Mouse (Mus musculus) stomach, embryonic 16.5 days (tissue): ENCODE measurements around the gene Pid1. TPM values are rescaled to one million over a fixed set of nuclear protein-coding genes. Genes with fewer than 3 reads are reported as not detected.
A peak's percentile ranks its signal among the peaks of the same experiment; 100 is the strongest.

Experiments
- ATAC-seq: fragments of 200-750 bp; cut with Nextera tagmentation; 2 replicates; pipeline ENCODE4 v1.8.0; 2017; ENCODE audit warnings: moderate number of reproducible peaks, moderate TSS enrichment; ENCODE audit not compliant: insufficient read depth, low FRiP score
- H3K27ac ChIP-seq: fragments of 300-500 bp; sonication (generic); 2 replicates; pipeline ENCODE4 v1.5.1; 2014; ENCODE audit warnings: low read length
- H3K27me3 ChIP-seq: fragments of 300-500 bp; sonication (generic); 2 replicates; pipeline ENCODE4 v1.6.1; 2014; ENCODE audit warnings: low read length, control low read depth, mixed read lengths; ENCODE audit not compliant: control insufficient read depth, insufficient read depth
- H3K36me3 ChIP-seq: fragments of 300-500 bp; sonication (generic); 2 replicates; pipeline ENCODE4 v1.6.1; 2014; ENCODE audit warnings: low read length; ENCODE audit not compliant: control insufficient read depth, insufficient read depth
- H3K4me1 ChIP-seq: fragments of 300-500 bp; sonication (generic); 2 replicates; pipeline ENCODE4 v1.6.1; 2014; ENCODE audit warnings: low read length, control low read depth, mixed read lengths; ENCODE audit not compliant: control insufficient read depth, insufficient read depth
- H3K4me2 ChIP-seq: fragments of 300-500 bp; sonication (generic); 2 replicates; pipeline ENCODE4 v1.6.1; 2014; ENCODE audit warnings: low read depth, low read length, mixed read lengths
- H3K4me3 ChIP-seq: fragments of 300-500 bp; sonication (generic); replicated peaks from 2 replicates; pipeline ENCODE4 v1.5.1; 2014; ENCODE audit warnings: mild to moderate bottlenecking, low read length
- H3K9ac ChIP-seq: fragments of 300-500 bp; sonication (generic); 2 replicates; pipeline ENCODE4 v1.6.1; 2014; ENCODE audit warnings: low read length
- H3K9me3 ChIP-seq: fragments of 300-500 bp; sonication (generic); replicated peaks from 2 replicates; pipeline ENCODE4 v1.6.1; 2016; ENCODE audit warnings: low read length, control low read depth; ENCODE audit not compliant: control insufficient read depth
- WGBS: fragments of 180-500 bp; shearing (Covaris S2); extraction: QIAGEN DNeasy Blood & Tissue Kit; methylation state at CpG from one replicate; pipeline ENCODE4 v1.1.7; 2014; 5-methylcytosine and 5-hydroxymethylcytosine counted together
- polyA plus RNA-seq: library from polyadenylated mRNA; unstranded; fragments of >200 nt; fragmentation: Nextera tagmentation; extraction: Ambion mirVana; gene quantifications from 2 replicates; pipeline ENCODE4 v1.2.1, GENCODE M21; 2015

Gene Pid1
- polyA plus RNA-seq, result 21.9 and 23.3 TPM in 2 replicates

GRCm38 (mm10) chr1:84363967-84364366, at the start of gene Pid1:
Gene Pid1 (minus strand): TSS chr1:84364180.
- Histone ChIP-seq H3K27ac (no peak within 1 kb of the TSS), H3K4me2 (no peak within 1 kb of the TSS), H3K4me1 (no peaks in the 10 kb centered on the region), H3K9me3 (no peaks in the 10 kb centered on the region), H3K36me3 (no peaks in the 10 kb centered on the region), H3K27me3 (no peaks in the 10 kb centered on the region), H3K9ac (no peak within 1 kb of the TSS), H3K4me3 (no peak within 1 kb of the TSS)
- WGBS, result 85% methylated on average over 8 of the region's 8 CpGs
- no peak for ATAC-seq

GRCm38 (mm10) chr1:84409514-84409913, 45.5 kb upstream of the Pid1 start:
- no peaks in the 10 kb centered on the region for H3K36me3 ChIP-seq
- 66% methylated on average over 2 of the region's 2 CpGs for WGBS
- ATAC-seq, result no peak

DNA sequence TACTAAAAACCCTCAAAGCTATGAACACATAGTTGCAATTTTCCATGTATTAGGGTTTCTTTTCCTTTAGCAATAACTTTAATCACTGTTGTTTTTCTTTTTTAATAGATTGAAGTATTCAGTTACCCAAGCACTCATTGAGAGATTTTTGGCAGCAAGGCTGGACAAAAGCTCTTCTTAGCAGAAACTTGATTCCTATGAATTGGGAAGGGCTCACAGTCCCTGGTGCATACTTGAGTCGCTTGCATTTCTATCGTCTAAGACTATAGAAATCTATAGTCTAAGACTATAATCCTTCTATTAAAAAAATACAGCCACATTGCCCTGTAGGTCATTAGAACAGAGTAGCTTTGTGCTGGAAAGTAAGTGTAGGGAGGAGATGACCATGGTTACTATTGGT, 44.9 kb upstream of the Pid1 start:
- Histone ChIP-seq H3K9me3 (no peaks in the 10 kb centered on the region), H3K4me3 (no peak overlapping the region), H3K4me1 (no peaks in the 10 kb centered on the region), H3K4me2 (no peak overlapping the region), H3K9ac (no peak overlapping the region), H3K36me3 (no peaks in the 10 kb centered on the region), H3K27ac (no peak overlapping the region), H3K27me3 (no peaks in the 10 kb centered on the region)
- WGBS, result 59% methylated on average over 2 of the region's 2 CpGs
- ATAC-seq, result no peak

More at GRCm38 (mm10) chr1:84409514-84409913, 45.5 kb upstream of the Pid1 start:
- Histone ChIP-seq H3K27ac (no peak overlapping the region), H3K9me3 (no peaks in the 10 kb centered on the region), H3K4me3 (no peak overlapping the region), H3K4me1 (no peaks in the 10 kb centered on the region), H3K9ac (no peak overlapping the region), H3K27me3 (no peaks in the 10 kb centered on the region), H3K4me2 (no peak overlapping the region)

- H3K9ac ChIP-seq, result no peak overlapping the region
- no peak overlapping the region for H3K4me3 ChIP-seq
- H3K4me1 ChIP-seq, result no peaks in the 10 kb centered on the region
- H3K36me3 ChIP-seq, result no peaks in the 10 kb centered on the region
- no peak for ATAC-seq
- 65% methylated on average over 4 of the region's 4 CpGs for WGBS
- no peaks in the 10 kb centered on the region for H3K27me3 ChIP-seq
- H3K27ac ChIP-seq, result no peak overlapping the region
- H3K4me2 ChIP-seq, result no peak overlapping the region
- H3K9me3 ChIP-seq, result no peaks in the 10 kb centered on the region
These were observed 42.9 kb upstream of the Pid1 start for GRCm38 (mm10) chr1:84406891-84407290.

- no peak for ATAC-seq
- no peaks in the 10 kb centered on the region for H3K4me1 ChIP-seq
- no peak overlapping the region for H3K4me2 ChIP-seq
- no peaks in the 10 kb centered on the region for H3K9me3 ChIP-seq
- H3K36me3 ChIP-seq, result no peaks in the 10 kb centered on the region
- H3K9ac ChIP-seq, result no peak overlapping the region
- no peaks in the 10 kb centered on the region for H3K27me3 ChIP-seq
- whole genome bisulfite sequencing, result 81% methylated on average over 5 of the region's 5 CpGs
- H3K4me3 ChIP-seq, result no peak overlapping the region
- H3K27ac ChIP-seq, result no peak overlapping the region
These were observed 41.7 kb upstream of the Pid1 start for GRCm38 (mm10) chr1:84405551-84406290.

GRCm38 (mm10) chr1:84404880-84405279, 40.9 kb upstream of the Pid1 start:
- peak; percentile 10; the same call in 1 of the 2 replicates for ATAC-seq
- Histone ChIP-seq H3K4me2 (no peak overlapping the region), H3K27ac (no peak overlapping the region), H3K4me3 (no peak overlapping the region), H3K27me3 (no peaks in the 10 kb centered on the region), H3K9ac (no peak overlapping the region), H3K9me3 (no peaks in the 10 kb centered on the region), H3K36me3 (no peaks in the 10 kb centered on the region), H3K4me1 (no peaks in the 10 kb centered on the region)
- 49% methylated on average over 12 of the region's 12 CpGs for WGBS

DNA sequence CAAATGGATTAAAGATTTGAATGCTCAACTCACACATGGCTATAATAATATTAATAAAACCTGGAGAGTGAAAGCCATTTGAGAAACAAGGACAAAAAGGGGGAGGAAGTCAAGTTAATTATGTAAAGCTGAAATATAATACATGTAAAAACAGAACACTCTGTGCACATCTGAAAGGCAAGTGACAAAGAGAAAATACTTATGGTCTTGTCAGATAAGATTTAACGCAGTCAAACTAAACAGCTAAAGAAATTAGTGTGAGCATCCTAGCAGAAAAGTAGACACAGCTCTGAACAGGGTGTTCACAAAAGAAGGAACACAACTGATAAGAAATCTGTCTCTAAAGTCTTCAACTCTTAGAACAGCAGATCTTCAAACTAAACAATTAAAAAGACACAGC, 38.2 kb upstream of the Pid1 start:
- Histone ChIP-seq H3K36me3 (no peaks in the 10 kb centered on the region), H3K27me3 (no peaks in the 10 kb centered on the region), H3K4me2 (no peak overlapping the region), H3K9me3 (no peaks in the 10 kb centered on the region), H3K27ac (no peak overlapping the region), H3K4me3 (no peak overlapping the region), H3K9ac (no peak overlapping the region), H3K4me1 (no peaks in the 10 kb centered on the region)
- ATAC-seq, result no peak
- 53% methylated on average over 1 of the region's 1 CpGs for WGBS

- H3K27ac ChIP-seq, result no peak overlapping the region
- ATAC-seq, result no peak
- no peaks in the 10 kb centered on the region for H3K27me3 ChIP-seq
- no peak overlapping the region for H3K4me3 ChIP-seq
- H3K4me1 ChIP-seq, result no peaks in the 10 kb centered on the region
- no peaks in the 10 kb centered on the region for H3K9me3 ChIP-seq
- 81% methylated on average over 3 of the region's 3 CpGs for WGBS
- no peaks in the 10 kb centered on the region for H3K36me3 ChIP-seq
- H3K4me2 ChIP-seq, result no peak overlapping the region
- H3K9ac ChIP-seq, result no peak overlapping the region
These were observed 35.7 kb upstream of the Pid1 start for GRCm38 (mm10) chr1:84399671-84400070.

DNA sequence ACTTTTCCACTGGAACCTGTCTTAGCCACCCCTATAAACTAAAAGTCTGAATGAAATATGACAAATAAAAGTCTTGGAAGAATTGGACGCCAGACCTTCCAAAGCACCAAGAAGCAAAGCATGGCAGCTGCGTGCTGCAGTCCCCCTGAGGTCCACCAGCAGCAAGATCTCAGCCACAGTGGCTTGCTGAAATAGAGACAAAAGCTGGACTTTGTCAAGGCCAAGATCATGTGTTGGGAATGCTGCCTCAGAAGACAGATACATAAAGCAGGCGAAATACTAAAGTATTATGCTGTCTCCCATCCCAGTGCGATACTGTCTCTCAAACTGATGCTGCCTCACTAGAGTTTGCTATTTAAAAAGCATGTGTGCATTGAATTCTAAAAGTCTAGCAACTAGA, 35.1 kb upstream of the Pid1 start:
- no peaks in the 10 kb centered on the region for H3K36me3 ChIP-seq
- H3K4me2 ChIP-seq, result no peak overlapping the region
- no peak overlapping the region for H3K27ac ChIP-seq
- no peak for ATAC-seq
- no peak overlapping the region for H3K9ac ChIP-seq
- no peaks in the 10 kb centered on the region for H3K4me1 ChIP-seq
- H3K9me3 ChIP-seq, result no peaks in the 10 kb centered on the region
- H3K27me3 ChIP-seq, result no peaks in the 10 kb centered on the region
- WGBS, result 59% methylated on average over 4 of the region's 4 CpGs
- no peak overlapping the region for H3K4me3 ChIP-seq
